In genomic region chr10:95361260-95361841, GRCm38 (mm10) we compare ENCODE assay signal across 18 mouse cellular contexts. TPM values are rescaled to one million over a fixed set of nuclear protein-coding genes. Genes with fewer than 3 reads are reported as not detected.
A peak's percentile ranks its signal among the peaks of the same experiment; 100 is the strongest.
DNase-seq lines count a peak whose midpoint lies in the region; ATAC-seq and TF ChIP-seq lines count a peak whose summit lies in the region.
"Had no signal": no experiment of that assay in that cellular context is flagged by ENCODE, and none has a peak within 500 bp of the region (broad histone marks: within the 10 kb centered on the region; RNA-seq: fewer than 3 reads in every experiment).

No protein-coding gene starts in this region.

- DNase-seq in liver, adult 2 months (ENCODE audit: extremely low read depth, low read depth, low spot score): peak; percentile 74
- DNase-seq in liver, embryonic 11.5 days (ENCODE audit: low spot score): no peak
- peak; percentile 42 to 55 for DNase-seq in heart, adult 9 months (ENCODE audit: low spot score in 2 of 2)
- no peak for DNase-seq in frontal cortex, postnatal 25 days (ENCODE audit: low spot score in 2 of 2)
- DNase-seq in layer of hippocampus, postnatal 10 days (ENCODE audit: low spot score in 2 of 2): no peak
- DNase-seq: adrenal gland, postnatal 36 days; cerebellum, adult 9-10 months; embryo, embryonic 11 days; kidney, postnatal 10 days; right cerebral cortex, adult 18-20 months had no signal

- 22% methylated on average over 12 of the region's 12 CpGs for WGBS in liver, adult 2 months
- 84% methylated on average over 12 of the region's 12 CpGs for WGBS in liver, embryonic 11.5 days
- WGBS in lung, embryonic 16.5 days: 51% methylated on average over 12 of the region's 12 CpGs
- WGBS in kidney, embryonic 15.5 days: 87% methylated on average over 12 of the region's 12 CpGs

- no peak for TF ChIP-seq POLR2A in liver, adult 2 months (IDR thresholded peaks at IDR 0.05; ENCODE audit: extremely low read depth, insufficient read depth, low read length)
- TF ChIP-seq POLR2A in myocyte (IDR thresholded peaks at IDR 0.05; ENCODE audit: insufficient read length, low read depth): no peak

- H3K4me3 ChIP-seq in liver, adult 2 months (ENCODE audit: insufficient read depth, low read depth, low read length): no peak overlapping the region
- no peak overlapping the region for H3K4me3 ChIP-seq in liver, embryonic 11.5 days (ENCODE audit: low read depth, low read length)
- H3K4me3 ChIP-seq in lung, embryonic 16.5 days (ENCODE audit: low read length): no peak overlapping the region
- no peak overlapping the region for H3K4me3 ChIP-seq in myocyte
- no peak overlapping the region for H3K4me3 ChIP-seq in kidney, embryonic 15.5 days (replicated peaks)
- H3K4me3 ChIP-seq: hindbrain, embryonic 13.5 days; limb, embryonic 15.5 days; midbrain, embryonic 10.5 days had no signal

- H3ac ChIP-seq in myocyte (ENCODE audit: control insufficient read depth, insufficient read length): no peak overlapping the region

- H3K9me3 ChIP-seq in liver, embryonic 11.5 days (ENCODE audit: control insufficient read depth, low read length): no peaks in the 10 kb centered on the region
- H3K9me3 ChIP-seq in lung, embryonic 16.5 days (ENCODE audit: control insufficient read depth, low read length): peaks cover 2% of the 10 kb centered on the region; the same call in 1 of the 2 replicates
- no peaks in the 10 kb centered on the region for H3K9me3 ChIP-seq in kidney, embryonic 15.5 days (replicated peaks)
- H3K9me3 ChIP-seq: hindbrain, embryonic 13.5 days; limb, embryonic 15.5 days; midbrain, embryonic 10.5 days had no signal

- H3K9ac ChIP-seq in liver, adult 2 months (ENCODE audit: low read depth, low read length): no peak overlapping the region
- H3K9ac ChIP-seq in liver, embryonic 11.5 days (ENCODE audit: low read depth, low read length): no peak overlapping the region
- no peak overlapping the region for H3K9ac ChIP-seq in lung, embryonic 16.5 days (ENCODE audit: low read length)
- H3K9ac ChIP-seq in kidney, embryonic 15.5 days: no peak overlapping the region
- H3K9ac ChIP-seq: hindbrain, embryonic 13.5 days; limb, embryonic 15.5 days had no signal

- TF ChIP-seq CTCF in liver, adult 2 months (IDR thresholded peaks at IDR 0.05; ENCODE audit: low read depth, low read length): no peak

- no peak overlapping the region for H3K4me2 ChIP-seq in liver, embryonic 11.5 days
- no peak overlapping the region for H3K4me2 ChIP-seq in lung, embryonic 16.5 days (ENCODE audit: low read depth, low read length)
- H3K4me2 ChIP-seq in myocyte (ENCODE audit: low read depth): peak overlapping the region; percentile 38
- no peak overlapping the region for H3K4me2 ChIP-seq in kidney, embryonic 15.5 days
- H3K4me2 ChIP-seq: hindbrain, embryonic 13.5 days; limb, embryonic 15.5 days had no signal

- H3K36me3 ChIP-seq in liver, adult 2 months (ENCODE audit: control insufficient read depth, insufficient read depth, low read length): no peaks in the 10 kb centered on the region
- H3K36me3 ChIP-seq in liver, embryonic 11.5 days (ENCODE audit: control insufficient read depth, insufficient read depth, low read length): no peaks in the 10 kb centered on the region
- H3K36me3 ChIP-seq in lung, embryonic 16.5 days (ENCODE audit: control insufficient read depth, insufficient read depth, low read length): no peaks in the 10 kb centered on the region
- no peaks in the 10 kb centered on the region for H3K36me3 ChIP-seq in myocyte (ENCODE audit: control insufficient read depth, insufficient read depth)
- no peaks in the 10 kb centered on the region for H3K36me3 ChIP-seq in kidney, embryonic 15.5 days
- H3K36me3 ChIP-seq: hindbrain, embryonic 13.5 days; limb, embryonic 15.5 days; midbrain, embryonic 10.5 days had no signal

- H3K27me3 ChIP-seq in liver, adult 2 months (ENCODE audit: control insufficient read depth, insufficient read depth, low read length): no peaks in the 10 kb centered on the region
- no peaks in the 10 kb centered on the region for H3K27me3 ChIP-seq in liver, embryonic 11.5 days (replicated peaks; ENCODE audit: control insufficient read depth, insufficient read depth, low read length)
- no peaks in the 10 kb centered on the region for H3K27me3 ChIP-seq in lung, embryonic 16.5 days (ENCODE audit: control insufficient read depth, insufficient read depth, low read depth, low read length)
- no peaks in the 10 kb centered on the region for H3K27me3 ChIP-seq in myocyte (ENCODE audit: control insufficient read depth, insufficient read depth, insufficient read length)
- H3K27me3 ChIP-seq in kidney, embryonic 15.5 days: no peaks in the 10 kb centered on the region
- H3K27me3 ChIP-seq: hindbrain, embryonic 13.5 days; limb, embryonic 15.5 days had no signal

- no peaks in the 10 kb centered on the region for H3K79me2 ChIP-seq in liver, adult 2 months (ENCODE audit: control insufficient read depth, insufficient read depth, low read length)
- no peaks in the 10 kb centered on the region for H3K79me2 ChIP-seq in myocyte (ENCODE audit: control insufficient read depth, insufficient read depth)

- H3K27ac ChIP-seq in liver, adult 2 months (replicated peaks; ENCODE audit: insufficient read depth, low read depth, low read length): no peak overlapping the region
- no peak overlapping the region for H3K27ac ChIP-seq in liver, embryonic 11.5 days (ENCODE audit: low read depth, low read length)
- H3K27ac ChIP-seq in lung, embryonic 16.5 days (ENCODE audit: low read length): 0 out of 2 replicates have a peak overlapping the region, but pooled peaks have one; percentile 14
- no peak overlapping the region for H3K27ac ChIP-seq in kidney, embryonic 15.5 days
- H3K27ac ChIP-seq: hindbrain, embryonic 13.5 days; limb, embryonic 15.5 days; midbrain, embryonic 10.5 days had no signal

- no peak for ATAC-seq in liver, embryonic 11.5 days (replicated peaks; ENCODE audit: low FRiP score)
- ATAC-seq in lung, embryonic 16.5 days (ENCODE audit: low read depth): peak; percentile 87
- no peak for ATAC-seq in kidney, embryonic 15.5 days (replicated peaks; ENCODE audit: low FRiP score)
- ATAC-seq: forebrain, embryonic 16.5 days; intestine, embryonic 16.5 days had no signal

- no peaks in the 10 kb centered on the region for H3K4me1 ChIP-seq in liver, adult 2 months (ENCODE audit: control insufficient read depth, insufficient read depth, low read length)
- no peaks in the 10 kb centered on the region for H3K4me1 ChIP-seq in liver, embryonic 11.5 days (replicated peaks; ENCODE audit: control insufficient read depth, insufficient read depth, low read length)
- H3K4me1 ChIP-seq in lung, embryonic 16.5 days (replicated peaks; ENCODE audit: control insufficient read depth, insufficient read depth, low read length): no peaks in the 10 kb centered on the region
- no peaks in the 10 kb centered on the region for H3K4me1 ChIP-seq in kidney, embryonic 15.5 days
- H3K4me1 ChIP-seq: limb, embryonic 15.5 days had no signal

TF ChIP-seq in myocyte, 11 proteins besides CTCF, POLR2A, EP300 and RAD21:
- TF ChIP-seq POLR2AphosphoS2 (IDR thresholded peaks at IDR 0.05; ENCODE audit: insufficient read length, low read depth) (no peak), CEBPB (IDR thresholded peaks at IDR 0.05; ENCODE audit: insufficient read depth, poor library complexity, severe bottlenecking) (no peak), MYOD1 (IDR thresholded peaks at IDR 0.05; ENCODE audit: control insufficient read depth in 1 of 3, insufficient read length in 2 of 3, low read depth in 2 of 3) (no peak), USF1 (IDR thresholded peaks at IDR 0.05; ENCODE audit: low read depth) (no peak), E2F4 (IDR thresholded peaks at IDR 0.05; ENCODE audit: insufficient read depth) (no peak), REST (IDR thresholded peaks at IDR 0.05; ENCODE audit: insufficient read depth, insufficient read length) (no peak), MYOG (IDR thresholded peaks at IDR 0.05; ENCODE audit: control insufficient read depth in 1 of 3, insufficient read depth in 1 of 3, insufficient read length in 2 of 3, low read depth in 2 of 3) (no peak), SRF (IDR thresholded peaks at IDR 0.05; ENCODE audit: control insufficient read depth, insufficient read length, low read depth) (no peak), TCF3 (IDR thresholded peaks at IDR 0.05; ENCODE audit: insufficient read length, low read depth) (no peak), MAX (IDR thresholded peaks at IDR 0.05; ENCODE audit: low read depth) (no peak)

RNA-seq across cellular contexts. Expression of gene Cradd, which starts 37.4 kb away (rescaled TPM):
- 8.9 and 10.6 TPM in 2 replicates for total RNA-seq in liver, adult 2 months (2014; rRNA removed)
- 24.7 and 34.7 TPM in 2 replicates for polyA plus RNA-seq in liver, adult 2 months (2012; rRNA removed)
- 10.1 and 10.5 TPM in 2 replicates for polyA plus RNA-seq in liver, embryonic 11.5 days (2014; fragmentation: Nextera tagmentation; extraction: Ambion mirVana)
- polyA plus RNA-seq in lung, embryonic 16.5 days (2015; fragmentation: Nextera tagmentation; extraction: Ambion mirVana): 12.0 and 12.7 TPM in 2 replicates
- 9.5 TPM for polyA plus RNA-seq in myocyte (2012; fragmentation: generic; extraction: Trizol)
- 1 to 10 TPM; 5.8 to 7.3 TPM for total RNA-seq in layer of hippocampus, postnatal 10 days (2021)
- 7.7 and 9.3 TPM in 2 replicates for polyA plus RNA-seq in kidney, embryonic 15.5 days (2015; fragmentation: Nextera tagmentation; extraction: Ambion mirVana)

RNA-seq across cellular contexts. Expression of gene Socs2, which starts 55.6 kb away (rescaled TPM):
- total RNA-seq in liver, adult 2 months (2014; rRNA removed): 5.3 and 12.3 TPM in 2 replicates
- polyA plus RNA-seq in liver, adult 2 months (2012; rRNA removed): 20.0 and 53.8 TPM in 2 replicates
- 19.4 and 21.1 TPM in 2 replicates for polyA plus RNA-seq in liver, embryonic 11.5 days (2014; fragmentation: Nextera tagmentation; extraction: Ambion mirVana)
- 90.3 and 93.1 TPM in 2 replicates for polyA plus RNA-seq in lung, embryonic 16.5 days (2015; fragmentation: Nextera tagmentation; extraction: Ambion mirVana)
- polyA plus RNA-seq in myocyte (2012; fragmentation: generic; extraction: Trizol): 27.5 TPM
- total RNA-seq in layer of hippocampus, postnatal 10 days (2021): 10 to 100 TPM; 73.9 to 75.7 TPM
- 26.2 and 28.5 TPM in 2 replicates for polyA plus RNA-seq in kidney, embryonic 15.5 days (2015; fragmentation: Nextera tagmentation; extraction: Ambion mirVana)

Comparison
In these comparisons a context has a peak if more than half of its experiments do, and no peak if none do; other contexts are left out.
1. DNase-seq: peak in liver, adult 2 months (single experiment) and heart, adult 9 months (2 of 2); none in liver, embryonic 11.5 days (single experiment), frontal cortex, postnatal 25 days (0 of 2) and layer of hippocampus, postnatal 10 days (0 of 2).